Mouse (Mus musculus) macrophage (primary cell): ENCODE measurements around the gene Vill. TPM values are rescaled to one million over a fixed set of nuclear protein-coding genes. Genes with fewer than 3 reads are reported as not detected.

ENCODE experiments used
- H3K27ac ChIP-seq: fragments of 350-480 bp; formaldehyde crosslinking; 2 replicates; pipeline ENCODE4 v1.9.0; 2021
- H3K36me3 ChIP-seq: fragments of 350-480 bp; formaldehyde crosslinking; 2 replicates; pipeline ENCODE4 v1.9.0; 2021; ENCODE audit errors: inconsistent target
- H3K4me3 ChIP-seq: fragments of 350-480 bp; formaldehyde crosslinking; 2 replicates; pipeline ENCODE4 v1.9.0; 2021; ENCODE audit errors: inconsistent target
- H3K79me2 ChIP-seq: fragments of 350-480 bp; formaldehyde crosslinking; 2 replicates; pipeline ENCODE4 v1.9.0; 2021; ENCODE audit errors: inconsistent target
- WGBS: methylation state at CpG from one replicate; pipeline ENCODE4 v1.1.7; 2026; ENCODE audit warnings: inconsistent platforms; ENCODE audit not compliant: missing documents; 5-methylcytosine and 5-hydroxymethylcytosine counted together
- polyA plus RNA-seq: library from polyadenylated mRNA; stranded (reverse); fragments of 250-400 nt; gene quantifications from 3 replicates; pipeline ENCODE4 v1.2.4, GENCODE M21; 2018; ENCODE audit warnings: inconsistent platforms

Vill gene
- polyA plus RNA-seq, 1 experiment from 2014 or later: 25.2 TPM

- H3K36me3 ChIP-seq: no peaks in the 10 kb centered on the region
- H3K79me2 ChIP-seq: no peaks in the 10 kb centered on the region
- peak within 1 kb of the TSS; percentile 47 for H3K4me3 ChIP-seq
- no peak within 1 kb of the TSS for H3K27ac ChIP-seq
- 3% methylated on average over 44 of the region's 44 CpGs for WGBS
Observed at GRCm38 (mm10) chr9:119101992-119102782, 49.6 kb downstream of the Vill start, which contains the start of gene Dlec1. Dlec1 (plus strand) TSS chr9:119102478.

- WGBS: 2% methylated on average over 19 of the region's 19 CpGs
- Histone ChIP-seq H3K36me3 (no peaks in the 10 kb centered on the region), H3K79me2 (no peaks in the 10 kb centered on the region)
Observed at GRCm38 (mm10) chr9:119102783-119103113, 50.2 kb downstream of the Vill start.

GRCm38 (mm10) chr9:119107566-119107965, 55.0 kb downstream of the Vill start:
- no peaks in the 10 kb centered on the region for H3K79me2 ChIP-seq
- no peaks in the 10 kb centered on the region for H3K36me3 ChIP-seq
- 77% methylated on average over 4 of the region's 4 CpGs for WGBS
- H3K27ac ChIP-seq: no peak overlapping the region
- H3K4me3 ChIP-seq: no peak overlapping the region

More at GRCm38 (mm10) chr9:119102783-119103113, 50.2 kb downstream of the Vill start:
- Histone ChIP-seq H3K27ac (no peak overlapping the region), H3K4me3 (peak overlapping the region; percentile 47)

GRCm38 (mm10) chr9:119109685-119110353, 57.2 kb downstream of the Vill start:
- Histone ChIP-seq H3K36me3 (no peaks in the 10 kb centered on the region), H3K27ac (no peak overlapping the region), H3K4me3 (no peak overlapping the region), H3K79me2 (no peaks in the 10 kb centered on the region)
- 86% methylated on average over 12 of the region's 12 CpGs for whole genome bisulfite sequencing

GRCm38 (mm10) chr9:119110640-119111039, 58.1 kb downstream of the Vill start:
- WGBS: 88% methylated on average over 3 of the region's 3 CpGs
- Histone ChIP-seq H3K79me2 (no peaks in the 10 kb centered on the region), H3K36me3 (no peaks in the 10 kb centered on the region), H3K4me3 (no peak overlapping the region), H3K27ac (no peak overlapping the region)

- H3K36me3 ChIP-seq: no peaks in the 10 kb centered on the region
- no peaks in the 10 kb centered on the region for H3K79me2 ChIP-seq
- no peak overlapping the region for H3K4me3 ChIP-seq
- no peak overlapping the region for H3K27ac ChIP-seq
- WGBS: 88% methylated on average over 17 of the region's 17 CpGs
Observed at GRCm38 (mm10) chr9:119114911-119115310, 62.3 kb downstream of the Vill start.

- Histone ChIP-seq H3K36me3 (no peaks in the 10 kb centered on the region), H3K4me3 (no peak overlapping the region), H3K27ac (no peak overlapping the region), H3K79me2 (no peaks in the 10 kb centered on the region)
- 89% methylated on average over 18 of the region's 19 CpGs for WGBS
Observed at GRCm38 (mm10) chr9:119119409-119120167, 67.0 kb downstream of the Vill start.

GRCm38 (mm10) chr9:119120168-119120560, 67.6 kb downstream of the Vill start:
- no peak overlapping the region for H3K4me3 ChIP-seq
- no peak overlapping the region for H3K27ac ChIP-seq
- H3K36me3 ChIP-seq: no peaks in the 10 kb centered on the region
- no peaks in the 10 kb centered on the region for H3K79me2 ChIP-seq
- 96% methylated on average over 2 of the region's 3 CpGs for WGBS

Other genes starting within 250 kb of the Vill start
- gene Ctdspl, start 126.3 kb upstream of the Vill start, polyA plus RNA-seq: 1.9 to 6.3 TPM (median 3.1 TPM) in 3 replicates
- gene Plcd1, start 40.7 kb downstream of the Vill start, polyA plus RNA-seq: 0.42 to 0.81 TPM (median 0.52 TPM) in 3 replicates
- gene Dlec1, start 49.7 kb downstream of the Vill start, polyA plus RNA-seq: 0.06 to 0.12 TPM (median 0.10 TPM) in 3 replicates
- gene Acaa1b, start 104.3 kb downstream of the Vill start, polyA plus RNA-seq: not detected in 3 replicates
- not detected in 3 replicates for gene Gm47289, start 106.4 kb downstream of the Vill start, polyA plus RNA-seq
- not detected in 3 replicates for gene Slc22a13, start 156.3 kb downstream of the Vill start, polyA plus RNA-seq